Mouse (Mus musculus) hematopoietic multipotent progenitor cell, adult 10-12 weeks (in vitro differentiated cells): ENCODE results near the gene Hacl1. TPM values are rescaled to one million over a fixed set of nuclear protein-coding genes. Genes with fewer than 3 reads are reported as not detected.

ENCODE experiments used
- polyA plus RNA-seq: library from polyadenylated mRNA; stranded (reverse); fragments of >175 nt; gene quantifications from 2 replicates; pipeline ENCODE4 v1.2.3, GENCODE M21; 2012; ENCODE audit warnings: low replicate concordance

Hacl1 gene
- 0.89 and 1.8 TPM in 2 replicates for polyA plus RNA-seq

GRCm38 (mm10) chr14:31640890-31641505 is at the start of gene Hacl1, which contains the start of gene Btd:
Gene Hacl1 (minus strand): TSS chr14:31641286.
Gene Btd (plus strand): TSS chr14:31641028.

GRCm38 (mm10) chr14:31640346-31640889 is 668 bp downstream of the Hacl1 start, which contains the start of gene Gm49387:
Gene Gm49387 (minus strand): TSS chr14:31640878.

GRCm38 (mm10) chr14:31591243-31591642 is 49.8 kb downstream of the Hacl1 start, which contains the start of gene Colq:
Gene Colq (minus strand): TSS chr14:31591343.

Other genes with a start within 250 kb of the Hacl1 start
- gene Sh3bp5, start 205.2 kb downstream of the Hacl1 start, polyA plus RNA-seq, result 114 and 163 TPM in 2 replicates
- 111 and 216 TPM in 2 replicates for gene Eaf1, start 146.9 kb downstream of the Hacl1 start, polyA plus RNA-seq
- 2.1 and 2.4 TPM in 2 replicates for gene Mettl6, start 146.2 kb downstream of the Hacl1 start, polyA plus RNA-seq
- 0.71 and 2.7 TPM in 2 replicates for gene Colq, start 49.9 kb downstream of the Hacl1 start, polyA plus RNA-seq
- not detected in 2 replicates for gene Gm49387, start 408 bp downstream of the Hacl1 start, polyA plus RNA-seq
- gene Btd, start 258 bp downstream of the Hacl1 start, polyA plus RNA-seq, result 5.1 and 10.1 TPM in 2 replicates
- gene Ankrd28, start 189.4 kb upstream of the Hacl1 start, polyA plus RNA-seq, result 1.6 and 2.2 TPM in 2 replicates